Mouse (Mus musculus): Measurements from ENCODE around the gene Iqcn. TPM values are rescaled to one million over a fixed set of nuclear protein-coding genes. Genes with fewer than 3 reads are reported as not detected.
A peak's percentile ranks its signal among the peaks of the same experiment; 100 is the strongest.

The Iqcn gene
- polyA plus RNA-seq, 1 experiment: not detected

DNA sequence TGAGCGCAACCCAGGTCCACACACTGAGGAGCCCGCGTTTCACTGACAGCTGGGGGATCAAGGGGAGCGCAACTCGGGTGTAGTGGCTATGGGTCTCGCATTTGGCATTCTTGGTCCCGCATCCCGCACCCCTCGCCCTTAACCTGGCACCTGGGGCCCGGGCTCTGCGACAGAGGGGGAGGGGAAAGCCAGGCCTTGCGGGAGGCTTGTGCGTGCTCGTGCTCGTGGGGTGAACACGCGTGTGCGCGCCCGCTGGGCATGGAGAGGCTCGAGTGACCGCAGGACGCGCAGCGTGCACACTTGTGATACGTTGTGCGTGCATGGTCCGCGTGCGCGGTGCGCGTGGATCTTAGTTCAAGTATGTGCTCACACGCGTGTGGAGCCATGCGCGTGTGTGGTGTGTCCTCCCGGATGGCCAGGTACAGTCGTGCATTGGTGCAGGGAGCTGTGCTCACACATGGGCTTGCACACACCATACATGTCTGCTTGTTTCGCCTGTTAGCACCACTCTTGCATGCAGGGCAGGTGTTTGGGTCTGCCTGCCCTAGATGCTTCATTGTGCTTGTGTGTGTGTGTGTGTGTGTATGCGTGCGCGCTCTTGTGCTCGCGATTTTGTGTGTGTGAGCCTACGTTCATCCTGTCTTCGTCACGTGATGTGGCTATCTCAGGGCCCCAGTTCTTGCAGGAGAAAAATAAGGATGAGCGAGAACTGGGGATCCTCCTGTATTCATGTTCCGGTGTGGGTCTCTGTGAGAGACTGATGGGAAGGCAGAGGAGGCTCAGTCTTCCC, 51.8 kb downstream of the Iqcn start:
- DNase-seq (ENCODE audit: low spot score): peak; percentile 41

- peak; percentile 21 for DNase-seq (ENCODE audit: low spot score)
Observed at GRCm38 (mm10) chr8:70755661-70756475, 52.6 kb downstream of the Iqcn start.

- peak; percentile 17 for DNase-seq (ENCODE audit: low spot score)
Observed at GRCm38 (mm10) chr8:70756476-70757040, 53.3 kb downstream of the Iqcn start.

- DNase-seq (ENCODE audit: low spot score): peak; percentile 18
Observed at GRCm38 (mm10) chr8:70757523-70758307, 54.5 kb downstream of the Iqcn start.

- peak; percentile 16 for DNase-seq (ENCODE audit: low spot score)
Observed at GRCm38 (mm10) chr8:70758308-70758615, 55.0 kb downstream of the Iqcn start.

GRCm38 (mm10) chr8:70758616-70759561, 55.6 kb downstream of the Iqcn start:
- no peak for DNase-seq (ENCODE audit: low spot score)

DNA sequence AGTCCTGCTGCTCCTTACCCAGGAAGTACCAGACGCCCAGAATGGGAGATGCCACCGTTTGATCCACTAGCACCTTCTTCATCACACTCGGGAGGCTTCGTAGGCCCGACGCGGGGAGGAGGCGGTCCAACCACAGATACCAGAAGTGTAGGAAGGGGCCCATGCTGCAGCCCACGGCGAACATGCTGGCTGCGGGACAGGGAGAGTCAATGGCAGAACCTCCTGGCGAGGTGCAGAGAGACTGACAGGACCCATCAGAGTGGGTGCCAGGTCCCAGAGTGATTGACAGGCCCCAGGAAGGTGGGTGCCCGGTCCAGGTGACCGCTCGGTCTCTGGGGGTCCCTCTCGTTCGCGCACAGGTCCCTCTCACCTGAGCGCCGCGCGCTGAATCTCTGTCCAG, 57.1 kb downstream of the Iqcn start:
- DNase-seq (ENCODE audit: low spot score): no peak

DNA sequence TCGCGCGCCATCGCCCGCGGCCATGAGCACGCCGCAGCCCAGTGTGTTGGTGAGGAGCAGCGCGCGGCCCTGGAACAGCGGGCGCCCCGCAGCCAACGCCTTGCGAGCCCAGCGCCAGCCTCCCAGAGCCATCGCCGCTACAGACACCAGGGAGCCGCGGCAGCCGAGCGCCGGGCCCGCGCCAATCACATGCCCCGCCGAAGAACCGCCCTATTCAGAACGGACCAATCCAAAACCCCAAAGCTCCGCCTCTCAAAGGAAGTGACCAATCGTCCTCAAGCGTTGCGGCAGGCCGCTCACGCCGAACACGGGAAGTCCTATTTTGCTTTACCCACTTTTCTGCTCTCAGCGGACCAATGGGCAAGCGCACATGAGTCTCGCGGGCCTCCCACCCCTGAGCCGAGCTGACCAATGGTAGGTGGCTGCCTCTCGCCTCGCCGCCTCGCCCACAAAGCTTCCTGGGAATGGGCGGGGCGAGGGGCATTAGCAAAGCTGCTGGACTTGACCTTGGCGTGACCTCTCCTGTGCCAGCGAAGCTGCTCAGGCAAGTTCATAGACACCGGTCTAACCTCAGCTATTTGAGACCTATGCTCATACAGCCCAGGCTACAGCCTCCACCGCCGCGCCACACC, 57.6 kb downstream of the Iqcn start, which contains the start of gene Mpv17l2:
Mpv17l2 (minus strand) TSS at position 172 of the 632 bp plus-strand sequence.
- DNase-seq (ENCODE audit: low spot score): peak; percentile 77

- DNase-seq (ENCODE audit: low spot score): no peak
Observed at GRCm38 (mm10) chr8:70762118-70762517, 58.9 kb downstream of the Iqcn start.

- no peak for DNase-seq (ENCODE audit: low spot score)
Observed at GRCm38 (mm10) chr8:70763354-70763753, 60.1 kb downstream of the Iqcn start.

GRCm38 (mm10) chr8:70764026-70764425, 60.8 kb downstream of the Iqcn start:
- DNase-seq (ENCODE audit: low spot score): no peak

- DNase-seq (ENCODE audit: low spot score): no peak
Observed at GRCm38 (mm10) chr8:70764676-70765075, 61.4 kb downstream of the Iqcn start.

DNA sequence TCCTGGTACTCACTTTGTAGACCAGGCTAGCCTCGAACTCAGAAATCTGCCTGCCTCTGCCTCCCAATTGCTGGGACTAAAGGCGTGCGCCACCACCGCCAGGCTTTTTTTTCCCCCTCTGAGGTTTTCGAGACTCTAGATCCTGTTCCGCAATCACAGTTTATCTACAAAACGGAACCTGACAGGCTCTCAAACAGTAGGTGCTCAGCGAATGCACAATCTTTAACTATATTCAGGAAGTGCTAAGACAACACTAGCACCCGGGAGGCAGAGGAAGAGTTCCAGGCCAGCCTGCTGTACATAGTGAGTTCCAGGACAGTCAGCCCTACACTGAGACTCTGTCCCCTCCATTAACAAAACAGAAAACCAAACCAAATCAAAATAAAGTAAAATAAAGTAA, 62.1 kb downstream of the Iqcn start:
- DNase-seq (ENCODE audit: low spot score): no peak

- no peak for DNase-seq (ENCODE audit: low spot score)
Observed at GRCm38 (mm10) chr8:70765838-70766570, 62.7 kb downstream of the Iqcn start.

- no peak for DNase-seq (ENCODE audit: low spot score)
Observed at GRCm38 (mm10) chr8:70766571-70767440, 63.5 kb downstream of the Iqcn start.
